Mouse (Mus musculus): ENCODE results near the gene Suv39h1.

DNA sequence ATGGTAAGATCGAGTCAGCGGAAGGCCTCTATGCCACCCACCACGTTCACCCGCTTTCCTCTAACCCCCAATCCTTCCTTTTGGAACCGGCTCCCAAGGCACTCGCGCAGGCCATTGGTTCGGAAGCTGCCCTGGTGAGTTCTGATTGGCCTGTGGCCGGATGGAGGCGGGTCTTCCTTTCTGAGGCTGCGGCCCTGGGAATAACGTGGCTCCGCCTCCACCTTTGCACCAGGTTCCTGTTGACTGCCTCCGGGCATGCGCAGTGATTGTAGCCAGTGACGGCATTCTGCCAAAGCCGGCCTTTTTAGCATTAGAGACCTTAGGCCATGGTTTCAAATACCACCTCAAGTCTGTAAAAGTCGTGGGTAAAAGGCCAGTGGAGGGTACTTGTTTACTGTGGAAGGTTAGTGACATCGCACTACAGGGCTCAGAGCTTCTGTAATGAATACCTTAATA, 22.3 kb upstream of the Suv39h1 start:
- TF ChIP-seq EP300 (IDR thresholded peaks at IDR 0.05; ENCODE audit: low read depth) (no peak), CTCF (IDR thresholded peaks at IDR 0.05; ENCODE audit: low read depth) (no peak)

All from liver, embryonic 14.5 days (tissue).